Mouse (Mus musculus): Measurements from ENCODE around the gene Otud3. TPM values are rescaled to one million over a fixed set of nuclear protein-coding genes. Genes with fewer than 3 reads are reported as not detected.

The Otud3 gene
- polyA plus RNA-seq, 1 experiment from 2014 or later = 1.9 TPM

Other genes with a start within 250 kb of the Otud3 start
- gene Pla2g2c, start 189.2 kb downstream of the Otud3 start, polyA plus RNA-seq (2015; fragmentation: Nextera tagmentation; extraction: Ambion mirVana) = 0.13 TPM in 1 of 2 replicates, not detected in the other
- 0.05 and 0.07 TPM in 2 replicates for gene Ubxn10, start 176.8 kb downstream of the Otud3 start, polyA plus RNA-seq (2015; fragmentation: Nextera tagmentation; extraction: Ambion mirVana)
- not detected in 2 replicates for gene Pla2g2f, start 156.3 kb downstream of the Otud3 start, polyA plus RNA-seq (2015; fragmentation: Nextera tagmentation; extraction: Ambion mirVana)
- not detected in 2 replicates for gene Pla2g2d, start 138.2 kb downstream of the Otud3 start, polyA plus RNA-seq (2015; fragmentation: Nextera tagmentation; extraction: Ambion mirVana)
- gene Pla2g5, start 50.5 kb downstream of the Otud3 start, polyA plus RNA-seq (2015; fragmentation: Nextera tagmentation; extraction: Ambion mirVana) = not detected in 2 replicates
- not detected in 2 replicates for gene Gm13030, start 40.0 kb downstream of the Otud3 start, polyA plus RNA-seq (2015; fragmentation: Nextera tagmentation; extraction: Ambion mirVana)
- not detected in 2 replicates for gene Pla2g2e, start 36.0 kb downstream of the Otud3 start, polyA plus RNA-seq (2015; fragmentation: Nextera tagmentation; extraction: Ambion mirVana)
- gene Rnf186, start 53.2 kb upstream of the Otud3 start, polyA plus RNA-seq (2015; fragmentation: Nextera tagmentation; extraction: Ambion mirVana) = 0.08 and 0.12 TPM in 2 replicates
- 1.5 and 1.9 TPM in 2 replicates for gene Tmco4, start 58.9 kb upstream of the Otud3 start, polyA plus RNA-seq (2015; fragmentation: Nextera tagmentation; extraction: Ambion mirVana)
- not detected in 2 replicates for gene Htr6, start 161.6 kb upstream of the Otud3 start, polyA plus RNA-seq (2015; fragmentation: Nextera tagmentation; extraction: Ambion mirVana)
- gene Nbl1, start 179.0 kb upstream of the Otud3 start, polyA plus RNA-seq (2015; fragmentation: Nextera tagmentation; extraction: Ambion mirVana) = 1.6 and 2.0 TPM in 2 replicates
- 403 and 435 TPM in 2 replicates for gene Minos1, start 217.2 kb upstream of the Otud3 start, polyA plus RNA-seq (2015; fragmentation: Nextera tagmentation; extraction: Ambion mirVana)